Mouse (Mus musculus) E14TG2a.4 (cell line): Measurements from ENCODE around the gene Ptpn14.

ENCODE experiments used
- H3K27me3 ChIP-seq: 2 replicates; pipeline ENCODE4 v1.6.1; 2014; ENCODE audit warnings: low read length, control low read depth; ENCODE audit not compliant: insufficient read depth
- H3K36me3 ChIP-seq: 2 replicates; pipeline ENCODE4 v1.6.1; 2014; ENCODE audit warnings: low read length, control low read depth; ENCODE audit not compliant: insufficient read depth
- H3K4me1 ChIP-seq: replicated peaks from 2 replicates; pipeline ENCODE4 v1.6.1; 2014; ENCODE audit warnings: low read depth, low read length, control low read depth
- H3K4me3 ChIP-seq: replicated peaks from 2 replicates; pipeline ENCODE4 v1.5.1; 2014; ENCODE audit warnings: mild to moderate bottlenecking, low read length
- H3K9me3 ChIP-seq: 2 replicates; pipeline ENCODE4 v1.6.1; 2014; ENCODE audit warnings: low read length, control low read depth
- CTCF ChIP-seq: conservative IDR thresholded peaks from 2 replicates; pipeline ENCODE4 v1.5.1; 2014; ENCODE audit warnings: low read length
- NANOG ChIP-seq: IDR thresholded peaks from 2 replicates; pipeline ENCODE4 v1.6.1; 2014; ENCODE audit warnings: borderline replicate concordance, low read length, mixed read lengths
- POU5F1 ChIP-seq: IDR thresholded peaks from 2 replicates; pipeline ENCODE4 v1.6.1; 2014; ENCODE audit warnings: low read length, borderline replicate concordance

Ptpn14 gene

DNA sequence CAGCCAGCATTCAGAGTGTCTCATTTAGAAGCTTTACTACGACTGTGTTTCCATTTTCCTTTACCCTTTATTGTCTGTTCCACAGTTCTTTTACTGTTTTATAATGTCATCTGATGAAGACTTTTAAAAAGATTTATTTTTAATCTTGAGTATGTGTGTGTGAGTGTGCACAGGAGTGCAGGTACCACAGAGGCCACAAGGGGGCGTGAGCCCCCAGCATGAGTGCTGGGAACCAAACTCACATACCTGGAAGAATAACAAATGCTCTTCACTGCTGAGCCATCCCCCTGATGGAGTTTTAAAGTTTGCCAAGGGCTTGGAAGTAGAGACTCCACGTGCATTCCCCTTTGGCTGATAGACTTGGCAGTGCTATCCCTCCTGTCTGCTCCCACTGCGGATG, 74.5 kb downstream of the Ptpn14 start:
- Histone ChIP-seq H3K4me1 (no peaks in the 10 kb centered on the region), H3K27me3 (no peaks in the 10 kb centered on the region; the same call in 1 of the 2 replicates)
- peak; percentile 53; the same call in 1 of the 2 replicates for TF ChIP-seq CTCF
- TF ChIP-seq NANOG: no peak
- TF ChIP-seq POU5F1: no peak

DNA sequence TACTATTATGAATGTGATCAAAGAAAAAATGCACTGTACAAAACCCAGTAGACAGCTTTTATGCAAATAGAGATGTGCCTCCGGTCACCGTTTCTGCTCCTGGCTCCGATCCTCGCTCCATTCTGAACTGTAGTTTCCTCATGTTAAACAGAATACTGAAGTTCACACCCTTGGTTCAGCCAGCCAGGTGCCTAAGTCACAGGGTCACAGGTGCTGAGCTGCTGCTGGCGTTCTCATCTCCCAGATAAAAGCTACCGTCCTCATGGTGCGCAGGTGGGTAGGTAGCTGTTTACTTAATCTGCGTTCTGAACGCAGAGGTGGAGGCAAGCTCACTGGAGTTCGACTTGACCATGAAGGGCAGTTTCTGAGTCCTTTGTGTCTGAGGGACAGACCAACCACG, 75.7 kb downstream of the Ptpn14 start:
- Histone ChIP-seq H3K4me3 (no peak overlapping the region), H3K27me3 (no peaks in the 10 kb centered on the region; the same call in 1 of the 2 replicates), H3K9me3 (no peaks in the 10 kb centered on the region), H3K4me1 (no peaks in the 10 kb centered on the region), H3K36me3 (no peaks in the 10 kb centered on the region)
- no peak for TF ChIP-seq POU5F1
- TF ChIP-seq NANOG: no peak
- no peak for TF ChIP-seq CTCF

More for the DNA sequence above, 74.5 kb downstream of the Ptpn14 start:
- Histone ChIP-seq H3K9me3 (no peaks in the 10 kb centered on the region), H3K4me3 (no peak overlapping the region), H3K36me3 (no peaks in the 10 kb centered on the region)

DNA sequence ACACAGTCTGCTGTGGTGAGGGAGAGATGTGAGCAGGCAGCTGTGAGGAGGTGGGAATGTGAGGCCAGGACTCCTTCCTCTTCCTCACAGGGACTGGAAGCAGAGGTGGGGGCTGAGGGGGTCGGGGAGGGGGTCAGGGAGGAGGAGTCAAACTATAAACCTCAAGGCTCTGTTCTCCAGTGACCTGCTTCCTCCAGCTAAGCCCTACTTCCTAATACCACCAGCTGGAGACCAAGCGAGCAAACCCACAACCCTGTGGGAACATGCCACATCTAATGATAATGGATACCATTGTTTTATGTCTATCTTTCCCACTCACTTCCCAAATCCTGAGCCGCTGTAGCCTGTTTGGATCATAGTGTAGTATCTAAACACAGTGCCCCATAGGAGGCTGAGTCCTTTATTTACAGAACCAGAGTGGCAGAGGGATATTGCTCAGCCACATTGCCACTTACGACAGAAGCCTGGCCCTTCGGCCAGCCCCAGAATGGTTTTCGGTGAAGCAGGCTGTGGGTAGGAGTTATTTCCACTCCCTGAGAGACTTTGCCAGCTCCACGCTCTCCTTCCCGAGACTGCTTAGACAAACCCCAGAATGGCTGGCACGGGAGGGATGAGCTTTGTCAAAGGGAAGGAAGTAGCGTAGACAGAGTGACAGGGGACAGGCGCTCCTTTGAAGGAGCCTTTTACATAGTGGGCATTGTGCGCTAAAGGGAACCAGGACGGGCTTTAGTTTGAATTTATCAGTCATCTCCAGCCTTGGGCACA, 78.6 kb downstream of the Ptpn14 start:
- no peaks in the 10 kb centered on the region for H3K36me3 ChIP-seq
- TF ChIP-seq NANOG (no peak), CTCF (no peak), POU5F1 (no peak)
- H3K4me3 ChIP-seq: no peak overlapping the region
- H3K27me3 ChIP-seq: no peaks in the 10 kb centered on the region; the same call in 1 of the 2 replicates
- H3K4me1 ChIP-seq: 0 out of 2 replicates have a peak, but pooled peaks cover 1% of the 10 kb centered on the region
- H3K9me3 ChIP-seq: no peaks in the 10 kb centered on the region

DNA sequence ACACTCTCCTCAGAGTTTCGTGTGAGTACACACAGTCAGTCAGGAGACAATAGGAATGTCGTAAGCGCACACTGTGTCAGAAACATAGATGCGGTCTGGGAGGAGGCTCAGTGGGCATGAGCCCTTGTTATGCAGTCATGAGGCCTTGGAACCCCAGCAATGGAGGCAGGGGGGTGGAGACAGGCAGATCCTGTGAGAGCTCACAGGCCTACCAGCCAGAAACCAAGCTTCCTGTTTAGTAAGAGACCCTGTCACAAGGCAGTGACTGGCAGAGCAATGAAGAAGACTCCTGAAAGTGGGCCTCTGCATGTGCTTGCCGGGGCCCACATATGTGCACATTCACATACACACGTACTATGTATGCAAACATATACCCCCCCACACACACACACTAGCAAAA, 79.9 kb downstream of the Ptpn14 start:
- H3K27me3 ChIP-seq: no peaks in the 10 kb centered on the region; the same call in 1 of the 2 replicates
- H3K4me1 ChIP-seq: peaks cover 12% of the 10 kb centered on the region
- TF ChIP-seq NANOG (no peak), CTCF (no peak), POU5F1 (no peak)
- H3K9me3 ChIP-seq: no peaks in the 10 kb centered on the region
- H3K36me3 ChIP-seq: no peaks in the 10 kb centered on the region
- H3K4me3 ChIP-seq: no peak overlapping the region

DNA sequence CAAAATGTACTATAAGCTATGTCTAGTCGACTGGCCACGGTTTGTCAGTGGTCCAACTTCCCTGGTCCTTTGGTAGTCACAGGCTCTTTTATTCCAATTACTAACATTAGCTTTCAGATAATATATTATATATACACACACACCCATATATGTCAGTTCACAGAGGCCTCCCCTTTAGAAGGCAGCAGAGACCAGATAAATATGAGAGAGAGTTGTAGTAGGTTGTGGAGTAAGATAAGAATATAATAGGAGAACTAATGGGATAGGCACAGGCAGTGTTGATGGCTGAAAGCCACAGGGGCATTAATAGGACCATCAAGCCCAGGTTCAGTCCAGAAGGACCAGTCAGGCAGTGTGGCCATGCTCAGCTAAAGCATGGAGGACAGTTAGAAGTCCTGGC, 80.4 kb downstream of the Ptpn14 start:
- Histone ChIP-seq H3K27me3 (no peaks in the 10 kb centered on the region; the same call in 1 of the 2 replicates), H3K9me3 (no peaks in the 10 kb centered on the region), H3K36me3 (no peaks in the 10 kb centered on the region), H3K4me3 (no peak overlapping the region), H3K4me1 (peaks cover 13% of the 10 kb centered on the region)
- TF ChIP-seq POU5F1 (no peak), CTCF (no peak), NANOG (no peak)

DNA sequence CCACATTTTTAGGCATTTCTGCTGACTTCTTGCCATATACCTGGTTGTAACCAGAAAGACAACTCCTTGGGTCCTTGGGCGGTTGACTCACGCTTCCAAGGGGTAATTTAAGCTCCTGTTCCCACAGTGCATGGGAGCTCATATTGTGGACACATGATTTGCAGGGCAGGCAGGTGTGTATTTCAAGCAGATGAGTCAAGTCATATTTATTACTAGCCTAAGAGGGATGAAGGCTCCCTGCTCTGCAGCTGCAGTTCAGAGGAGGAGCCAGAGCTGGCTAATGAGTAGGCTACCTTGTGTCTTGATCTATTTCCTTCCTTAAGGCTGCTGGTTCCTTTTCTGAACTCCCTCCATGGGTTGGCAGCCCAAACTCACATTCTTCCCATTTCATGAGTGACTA, 83.7 kb downstream of the Ptpn14 start:
- Histone ChIP-seq H3K9me3 (no peaks in the 10 kb centered on the region), H3K4me3 (no peak overlapping the region), H3K36me3 (no peaks in the 10 kb centered on the region), H3K27me3 (no peaks in the 10 kb centered on the region), H3K4me1 (peaks cover 17% of the 10 kb centered on the region)
- TF ChIP-seq NANOG: no peak
- TF ChIP-seq CTCF: no peak
- no peak for TF ChIP-seq POU5F1

DNA sequence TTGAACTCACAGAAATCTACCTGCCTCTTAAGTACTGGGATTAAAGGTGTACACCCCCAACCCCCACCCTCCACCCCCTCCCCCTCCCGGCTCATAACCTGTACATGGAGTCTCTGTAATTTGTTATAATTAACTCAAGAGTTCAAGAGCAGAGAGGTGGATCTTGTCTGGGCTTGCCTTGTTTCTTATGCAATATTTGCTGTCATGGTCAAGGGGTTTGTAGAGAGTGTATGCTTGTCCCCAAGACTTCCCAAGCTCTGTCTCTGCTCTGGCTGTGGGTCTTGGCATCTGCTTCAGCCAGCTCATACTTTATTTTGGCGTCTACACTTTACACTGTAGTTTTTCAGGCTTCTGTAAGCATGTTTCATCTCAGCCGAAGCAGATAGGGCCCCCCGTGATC, 86.3 kb downstream of the Ptpn14 start:
- peaks cover 17% of the 10 kb centered on the region for H3K4me1 ChIP-seq
- H3K9me3 ChIP-seq: no peaks in the 10 kb centered on the region
- no peaks in the 10 kb centered on the region for H3K36me3 ChIP-seq
- H3K4me3 ChIP-seq: no peak overlapping the region
- TF ChIP-seq POU5F1 (no peak), NANOG (no peak), CTCF (no peak)
- no peaks in the 10 kb centered on the region for H3K27me3 ChIP-seq

DNA sequence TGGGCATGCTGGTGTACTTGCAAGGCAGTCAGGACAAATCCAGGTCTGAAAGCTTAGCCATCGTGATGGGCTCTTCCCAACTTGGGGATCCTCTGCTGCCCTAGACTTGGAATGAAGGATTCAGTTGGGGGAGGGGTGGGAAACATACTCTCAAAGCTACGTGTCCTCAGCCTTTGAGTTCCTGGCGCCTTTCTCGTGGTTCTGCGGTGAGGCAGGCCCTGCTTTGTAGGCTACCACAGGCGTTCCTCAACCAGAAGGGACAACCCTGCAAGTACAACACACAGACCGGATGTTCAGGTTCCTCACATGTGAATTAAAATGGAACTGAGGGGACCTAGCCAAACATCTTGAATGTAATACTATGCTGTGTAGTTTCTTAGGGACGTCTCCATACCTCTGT, 89.0 kb downstream of the Ptpn14 start:
- Histone ChIP-seq H3K9me3 (no peaks in the 10 kb centered on the region), H3K36me3 (no peaks in the 10 kb centered on the region), H3K4me1 (peaks cover 14% of the 10 kb centered on the region), H3K27me3 (no peaks in the 10 kb centered on the region), H3K4me3 (no peak overlapping the region)
- TF ChIP-seq NANOG (no peak), POU5F1 (no peak), CTCF (no peak)

DNA sequence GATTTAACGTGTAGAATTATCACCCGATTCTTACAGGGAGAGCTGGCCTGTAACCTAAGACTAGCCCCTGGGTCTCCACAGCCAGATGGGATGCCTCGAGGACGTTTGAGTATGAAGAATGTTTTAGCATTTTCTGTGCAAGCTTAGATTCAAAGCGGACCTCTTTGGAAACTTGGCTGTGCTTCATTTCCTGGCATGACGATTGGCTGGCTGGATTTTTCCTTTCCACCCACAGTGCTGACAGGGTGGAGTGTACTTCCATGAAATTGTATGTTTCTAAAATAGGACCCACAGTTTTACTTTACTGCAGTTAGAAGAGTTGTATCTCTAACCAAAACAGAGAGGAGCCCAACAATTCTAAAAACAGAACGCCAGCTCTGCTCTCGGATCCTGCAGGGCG, 89.7 kb downstream of the Ptpn14 start:
- no peaks in the 10 kb centered on the region for H3K27me3 ChIP-seq
- no peaks in the 10 kb centered on the region for H3K36me3 ChIP-seq
- no peak for TF ChIP-seq NANOG
- no peak for TF ChIP-seq POU5F1
- TF ChIP-seq CTCF: no peak
- H3K4me1 ChIP-seq: peaks cover 7% of the 10 kb centered on the region
- no peak overlapping the region for H3K4me3 ChIP-seq
- no peaks in the 10 kb centered on the region for H3K9me3 ChIP-seq
